Mouse (Mus musculus): ENCODE measurements at regions not wholly inside any gene's neighbourhood (a gene's known extent, or its start where the extent isn't known, plus 50 kb on each side); places are given as distances from the start of the nearest gene placed in this dataset.
"Not testable (repeated sequence)": the region's sequence is repeated elsewhere in the genome, so short reads cannot be mapped to it uniquely, and the experiment has no call there.

- TF ChIP-seq POLR2A (IDR thresholded peaks at IDR 0.05; ENCODE audit: borderline replicate concordance, extremely low read depth, insufficient read depth, insufficient read length, poor library complexity, severe bottlenecking) = no peak
- no peak for TF ChIP-seq CTCF (IDR thresholded peaks at IDR 0.05; ENCODE audit: borderline replicate concordance, extremely low read depth, insufficient read depth, insufficient read length)
- DNase-seq (ENCODE audit: low read depth) = peak; percentile 9
Measured at GRCm38 (mm10) chr13:75295818-75296217, 206.2 kb downstream of the Pcsk1 start.

GRCm38 (mm10) chr13:75319780-75320179, 230.2 kb downstream of the Pcsk1 start:
- DNase-seq (ENCODE audit: low read depth) = no peak
- TF ChIP-seq POLR2A (IDR thresholded peaks at IDR 0.05; ENCODE audit: borderline replicate concordance, extremely low read depth, insufficient read depth, insufficient read length, poor library complexity, severe bottlenecking) (no peak), CTCF (IDR thresholded peaks at IDR 0.05; ENCODE audit: borderline replicate concordance, extremely low read depth, insufficient read depth, insufficient read length) (no peak)

DNA sequence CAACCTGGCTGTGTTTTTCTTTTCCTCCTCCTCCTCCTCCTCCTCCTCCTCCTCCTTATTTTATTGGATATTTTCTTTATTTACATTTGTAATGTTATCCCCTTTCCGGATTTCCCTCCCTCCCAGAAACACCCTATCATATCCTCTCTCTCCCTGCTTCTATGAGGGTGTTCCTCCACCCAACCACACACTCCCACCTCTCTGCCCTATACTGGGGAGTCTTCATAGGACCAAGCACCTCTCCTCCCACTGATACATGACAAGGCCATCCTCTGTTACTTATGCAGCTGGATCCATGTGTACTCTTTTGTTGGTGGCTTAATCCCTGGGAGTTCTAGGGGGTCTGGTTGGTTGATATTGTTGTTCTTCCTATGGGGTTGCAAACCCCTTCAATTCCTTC, 230.6 kb downstream of the Pcsk1 start:
- no peak for DNase-seq (ENCODE audit: low read depth)
- TF ChIP-seq POLR2A (IDR thresholded peaks at IDR 0.05; ENCODE audit: borderline replicate concordance, extremely low read depth, insufficient read depth, insufficient read length, poor library complexity, severe bottlenecking) (no peak), CTCF (IDR thresholded peaks at IDR 0.05; ENCODE audit: borderline replicate concordance, extremely low read depth, insufficient read depth, insufficient read length) (no peak)

DNA sequence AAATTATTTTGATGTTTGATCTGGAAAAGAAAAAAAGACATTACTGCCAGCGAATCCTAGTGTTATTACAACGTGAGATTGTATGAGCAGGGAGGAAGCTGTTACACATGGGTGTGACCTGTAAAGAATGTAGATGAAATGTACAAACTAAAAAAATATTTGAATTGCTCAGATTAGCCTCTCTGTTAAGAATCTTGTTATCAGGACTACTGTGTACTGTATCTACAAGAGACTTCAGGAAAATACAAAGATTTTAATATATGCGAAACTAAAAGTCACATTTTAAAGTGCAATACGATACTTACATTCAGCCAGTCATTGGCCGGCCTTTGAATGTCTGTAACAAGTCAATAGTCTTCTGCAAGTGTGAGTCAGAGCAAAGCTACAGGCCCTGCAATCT, 247.4 kb downstream of the Pcsk1 start:
- TF ChIP-seq CTCF (IDR thresholded peaks at IDR 0.05; ENCODE audit: borderline replicate concordance, extremely low read depth, insufficient read depth, insufficient read length) = no peak
- no peak for TF ChIP-seq POLR2A (IDR thresholded peaks at IDR 0.05; ENCODE audit: borderline replicate concordance, extremely low read depth, insufficient read depth, insufficient read length, poor library complexity, severe bottlenecking)
- no peak for DNase-seq (ENCODE audit: low read depth)

GRCm38 (mm10) chr13:75343422-75343821, 253.8 kb downstream of the Pcsk1 start:
- no peak for DNase-seq (ENCODE audit: low read depth)
- no peak for TF ChIP-seq CTCF (IDR thresholded peaks at IDR 0.05; ENCODE audit: borderline replicate concordance, extremely low read depth, insufficient read depth, insufficient read length)
- no peak for TF ChIP-seq POLR2A (IDR thresholded peaks at IDR 0.05; ENCODE audit: borderline replicate concordance, extremely low read depth, insufficient read depth, insufficient read length, poor library complexity, severe bottlenecking)

DNA sequence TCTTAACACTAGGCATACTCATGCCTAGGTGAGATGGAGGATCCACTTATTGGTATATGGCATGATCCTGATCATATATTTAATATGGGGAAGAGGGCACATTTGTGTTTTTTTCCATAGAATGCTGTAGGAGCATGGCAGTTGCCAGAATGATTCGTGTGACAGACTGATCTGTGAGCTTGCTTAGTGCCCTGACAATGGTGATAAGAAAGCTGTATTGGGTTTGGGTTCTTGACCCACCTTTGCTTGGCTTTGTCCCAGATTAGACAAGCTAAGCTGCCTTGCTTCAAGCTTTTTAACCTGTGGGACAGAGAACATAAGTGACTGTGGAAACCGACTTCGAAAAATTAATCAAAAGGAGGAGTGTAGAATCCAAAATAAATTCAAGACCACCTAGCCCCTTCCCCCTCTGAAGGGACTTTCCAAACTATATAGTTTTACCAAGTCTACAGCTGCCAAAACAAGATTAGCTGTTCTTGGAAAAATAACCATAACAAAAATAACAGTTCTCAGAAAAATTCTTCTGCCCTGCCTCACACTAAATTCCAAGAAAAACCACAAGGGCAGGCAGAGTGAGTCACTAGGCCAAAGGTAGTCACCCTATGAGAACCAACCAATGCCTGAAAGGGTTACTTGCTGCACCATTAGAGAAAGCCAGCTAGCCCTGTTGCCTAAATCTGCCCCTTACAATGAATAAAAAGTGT, 277.2 kb downstream of the Pcsk1 start:
- TF ChIP-seq POLR2A (IDR thresholded peaks at IDR 0.05; ENCODE audit: borderline replicate concordance, extremely low read depth, insufficient read depth, insufficient read length, poor library complexity, severe bottlenecking) (no peak), CTCF (IDR thresholded peaks at IDR 0.05; ENCODE audit: borderline replicate concordance, extremely low read depth, insufficient read depth, insufficient read length) (no peak)
- DNase-seq (ENCODE audit: low read depth) = no peak

- no peak for DNase-seq (ENCODE audit: low read depth)
- TF ChIP-seq POLR2A (IDR thresholded peaks at IDR 0.05; ENCODE audit: borderline replicate concordance, extremely low read depth, insufficient read depth, insufficient read length, poor library complexity, severe bottlenecking) (no peak), CTCF (IDR thresholded peaks at IDR 0.05; ENCODE audit: borderline replicate concordance, extremely low read depth, insufficient read depth, insufficient read length) (no peak)
Measured at GRCm38 (mm10) chr13:75368249-75368800, 278.7 kb downstream of the Pcsk1 start.

GRCm38 (mm10) chr13:75377100-75377499, 287.5 kb downstream of the Pcsk1 start:
- not testable (repeated sequence) for DNase-seq (ENCODE audit: low read depth)

- no peak for TF ChIP-seq CTCF (IDR thresholded peaks at IDR 0.05; ENCODE audit: borderline replicate concordance, extremely low read depth, insufficient read depth, insufficient read length)
- TF ChIP-seq POLR2A (IDR thresholded peaks at IDR 0.05; ENCODE audit: borderline replicate concordance, extremely low read depth, insufficient read depth, insufficient read length, poor library complexity, severe bottlenecking) = no peak
- DNase-seq (ENCODE audit: low read depth) = no peak
Measured at GRCm38 (mm10) chr13:75377717-75378116, 288.1 kb downstream of the Pcsk1 start.

- no peak for TF ChIP-seq POLR2A (IDR thresholded peaks at IDR 0.05; ENCODE audit: borderline replicate concordance, extremely low read depth, insufficient read depth, insufficient read length, poor library complexity, severe bottlenecking)
- no peak for TF ChIP-seq CTCF (IDR thresholded peaks at IDR 0.05; ENCODE audit: borderline replicate concordance, extremely low read depth, insufficient read depth, insufficient read length)
- no peak for DNase-seq (ENCODE audit: low read depth)
Measured at GRCm38 (mm10) chr13:75384631-75385340, 295.2 kb downstream of the Pcsk1 start.

GRCm38 (mm10) chr13:75389211-75389610, 299.6 kb downstream of the Pcsk1 start:
- TF ChIP-seq CTCF (IDR thresholded peaks at IDR 0.05; ENCODE audit: borderline replicate concordance, extremely low read depth, insufficient read depth, insufficient read length) = no peak
- no peak for TF ChIP-seq POLR2A (IDR thresholded peaks at IDR 0.05; ENCODE audit: borderline replicate concordance, extremely low read depth, insufficient read depth, insufficient read length, poor library complexity, severe bottlenecking)
- no peak for DNase-seq (ENCODE audit: low read depth)

DNA sequence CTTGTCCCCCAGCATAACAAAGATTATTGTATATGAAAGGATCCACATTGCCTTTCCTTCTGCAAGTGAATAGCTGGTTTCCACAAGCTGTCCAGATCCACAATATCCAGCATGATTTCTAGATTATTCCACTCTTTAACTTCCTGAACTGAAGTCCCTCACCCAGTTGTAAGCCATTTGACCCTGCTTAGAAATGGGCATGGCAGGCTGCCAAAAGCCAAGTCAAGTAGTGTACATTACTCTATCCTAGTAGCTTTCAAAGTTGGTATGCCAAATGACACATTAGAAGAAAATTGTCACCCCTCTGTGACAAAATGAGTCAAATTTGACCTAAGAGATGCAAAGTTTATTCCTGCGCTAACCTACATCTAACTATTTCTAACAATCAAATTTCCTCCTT, 300.6 kb downstream of the Pcsk1 start:
- DNase-seq (ENCODE audit: low read depth) = peak; percentile 2
- TF ChIP-seq CTCF (IDR thresholded peaks at IDR 0.05; ENCODE audit: borderline replicate concordance, extremely low read depth, insufficient read depth, insufficient read length) (no peak), POLR2A (IDR thresholded peaks at IDR 0.05; ENCODE audit: borderline replicate concordance, extremely low read depth, insufficient read depth, insufficient read length, poor library complexity, severe bottlenecking) (no peak)

DNA sequence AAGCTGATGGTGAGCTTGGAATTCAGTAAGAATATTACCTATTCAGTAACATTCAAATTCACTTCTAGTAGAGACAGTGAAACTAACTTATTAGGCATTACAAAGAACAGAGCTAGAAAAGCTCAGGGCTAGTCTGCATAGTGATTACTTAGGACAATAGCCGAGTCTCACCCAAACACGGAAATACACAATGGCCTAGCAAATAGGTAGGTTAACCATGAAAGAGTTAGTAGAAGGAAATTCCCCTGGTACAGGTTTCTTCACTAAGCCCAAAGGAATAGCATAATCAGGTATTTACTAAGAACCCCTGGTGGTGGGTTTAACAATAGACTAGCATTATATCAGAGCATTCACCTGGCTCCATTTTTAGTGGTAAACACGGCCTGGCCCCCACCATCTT, 306.7 kb upstream of the Ell2 start:
- DNase-seq (ENCODE audit: low read depth) = not testable (repeated sequence)

Data from brain, embryonic 14.5 days (tissue).